8 mouse cellular contexts compared by ENCODE assay signal in the genomic region with DNA sequence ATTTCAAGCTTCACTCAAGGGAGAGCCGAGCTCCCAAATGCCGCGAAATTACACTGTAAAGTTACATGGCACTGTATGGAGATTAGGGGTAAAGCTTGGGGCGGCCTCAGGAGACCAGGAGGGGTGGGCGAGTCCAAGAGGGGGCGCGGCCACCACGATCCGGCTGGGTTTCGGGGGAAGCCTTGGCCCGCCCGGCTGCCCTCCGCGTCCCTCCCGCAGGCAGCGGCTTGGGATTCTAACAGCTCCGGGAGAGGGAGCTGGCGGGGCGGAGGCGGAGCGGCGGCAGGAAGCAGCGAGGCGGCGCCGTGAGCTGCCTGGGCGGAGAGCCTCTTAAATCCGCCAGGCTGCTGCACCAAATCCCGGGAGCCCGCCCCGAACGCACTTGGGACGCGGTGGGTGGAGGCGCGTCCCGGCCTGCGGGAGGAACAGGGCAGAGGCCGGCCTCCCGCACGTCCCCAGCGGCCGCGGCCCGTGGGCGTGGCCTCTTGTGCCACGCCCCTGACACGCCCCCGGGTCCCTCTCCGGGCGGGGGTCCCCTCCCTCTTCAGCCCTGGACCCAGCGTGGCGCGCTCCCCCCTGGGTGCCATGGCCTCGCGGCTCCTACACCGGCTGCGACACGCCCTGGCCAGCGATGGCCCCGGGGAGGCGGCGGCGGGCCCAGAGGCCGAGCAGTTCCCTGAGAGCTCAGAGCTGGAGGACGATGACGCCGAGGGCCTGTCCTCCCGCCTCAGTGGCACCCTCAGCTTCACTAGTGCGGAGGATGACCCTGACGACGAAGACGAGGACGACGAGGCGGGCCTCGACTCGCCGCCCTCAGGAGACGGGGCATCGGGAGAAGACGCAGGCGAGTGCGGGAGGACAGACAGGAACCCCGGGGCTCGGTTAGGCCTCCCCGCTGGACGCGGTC. TPM values are rescaled to one million over a fixed set of nuclear protein-coding genes. Genes with fewer than 3 reads are reported as not detected.
DNase-seq lines count a peak whose midpoint lies in the region; ATAC-seq lines count a peak whose summit lies in the region.

Gene Snx21 (plus strand): TSS at position 343 of the 907 bp plus-strand sequence.

- H3K9me3 ChIP-seq in intestine, embryonic 14.5 days (ENCODE audit: control insufficient read depth, low read length) = no peaks in the 10 kb centered on the region

- H3K4me2 ChIP-seq in intestine, embryonic 14.5 days (ENCODE audit: low read length) = peak within 1 kb of the TSS; percentile 81

- intact Hi-C loops in left cerebral cortex, postnatal 25 days (cut with DNase I) = no loop called here

- H3K27me3 ChIP-seq in intestine, embryonic 14.5 days (replicated peaks; ENCODE audit: control insufficient read depth, insufficient read depth, low read length) = no peaks in the 10 kb centered on the region

- peak; percentile 94 for DNase-seq in adrenal gland, adult 8-10 months
- peak; percentile 71 for DNase-seq in embryo, embryonic 11.5 days (ENCODE audit: low read depth, low spot score)
- peak; percentile 97 for DNase-seq in gastrocnemius, postnatal 25 days
- DNase-seq in intestine, embryonic 14.5 days (ENCODE audit: low spot score) = peak; percentile 94
- peak; percentile 84 to 89 for DNase-seq in left cerebral cortex, postnatal 25 days (ENCODE audit: low spot score in 2 of 2)
- DNase-seq in mesoderm, embryonic 11.5 days (ENCODE audit: low read depth, low spot score) = peak; percentile 85
- DNase-seq in right cerebral cortex, postnatal 36 days (ENCODE audit: low spot score in 2 of 2) = peak; percentile 82 to 85
- DNase-seq in urinary bladder, postnatal 4 days (ENCODE audit: low spot score in 2 of 2) = peak; percentile 81 to 89

- H3K27ac ChIP-seq in intestine, embryonic 14.5 days (ENCODE audit: low read depth) = peak within 1 kb of the TSS; percentile 87

- H3K9ac ChIP-seq in intestine, embryonic 14.5 days (ENCODE audit: low read length) = peak within 1 kb of the TSS; percentile 69

- WGBS in intestine, embryonic 14.5 days = under 1% methylated on average over 81 of the region's 89 CpGs

- ATAC-seq in intestine, embryonic 14.5 days (replicated peaks; ENCODE audit: low FRiP score, low TSS enrichment, low read depth) = peak; percentile 91

- H3K4me1 ChIP-seq in intestine, embryonic 14.5 days (replicated peaks; ENCODE audit: control insufficient read depth, insufficient read depth, low read length) = peaks cover 13% of the 10 kb centered on the region

- peak within 1 kb of the TSS; percentile 70 for H3K4me3 ChIP-seq in intestine, embryonic 14.5 days (ENCODE audit: low read depth, low read length)

- peaks cover 15% of the 10 kb centered on the region for H3K36me3 ChIP-seq in intestine, embryonic 14.5 days (ENCODE audit: control insufficient read depth, insufficient read depth, low read length)

RNA-seq across cellular contexts. Expression of gene Snx21, which starts in this region (rescaled TPM):
- 10 to 100 TPM; 34.5 to 58.3 (median 46.7) TPM for total RNA-seq in adrenal gland, adult 8-10 months (2022)
- 10 to 100 TPM; 19.3 to 19.8 TPM for total RNA-seq in gastrocnemius, postnatal 25 days (2021)
- 20.5 and 21.3 TPM in 2 replicates for polyA plus RNA-seq in intestine, embryonic 14.5 days (2014; fragmentation: Nextera tagmentation; extraction: Ambion mirVana)
- total RNA-seq in left cerebral cortex, postnatal 25 days (2021) = 10 to 100 TPM; 49.6 to 57.6 TPM

Comparison
In these comparisons a context has a peak if more than half of its experiments do, and no peak if none do; other contexts are left out.
1. Peak in every context shown above with its lines: DNase-seq, ATAC-seq, H3K4me3 ChIP-seq and H3K27ac ChIP-seq.